Mouse (Mus musculus) MEL (cell line): ENCODE data around the gene Dpy19l3.

Experiments
- BHLHE40 ChIP-seq: IDR thresholded peaks from 2 replicates; pipeline ENCODE4 v1.6.1; 2012; ENCODE audit warnings: low read depth, mild to moderate bottlenecking, inconsistent platforms, low read length, improper control_type of control experiment, borderline replicate concordance
- RCOR1 ChIP-seq: IDR thresholded peaks from 2 replicates; pipeline ENCODE4 v1.6.1; 2012; ENCODE audit warnings: low read depth, mild to moderate bottlenecking, inconsistent platforms, low read length, improper control_type of control experiment
- SMC3 ChIP-seq: IDR thresholded peaks from 2 replicates; pipeline ENCODE4 v1.6.1; 2011; ENCODE audit warnings: low read depth, low read length, improper control_type of control experiment
- TAL1 ChIP-seq: IDR thresholded peaks from 2 replicates; pipeline ENCODE4 v1.6.1; 2012; ENCODE audit warnings: mild to moderate bottlenecking, inconsistent platforms, low read length, moderate library complexity, mixed read lengths
- USF1 ChIP-seq: IDR thresholded peaks from 2 replicates; pipeline ENCODE4 v1.6.1; 2014; ENCODE audit warnings: low read depth, mild to moderate bottlenecking, inconsistent platforms, low read length, improper control_type of control experiment, moderate library complexity
- ZNF384 ChIP-seq: IDR thresholded peaks from 2 replicates; pipeline ENCODE4 v1.6.1; 2012; ENCODE audit warnings: low read depth, mild to moderate bottlenecking, inconsistent platforms, low read length, improper control_type of control experiment

DNA sequence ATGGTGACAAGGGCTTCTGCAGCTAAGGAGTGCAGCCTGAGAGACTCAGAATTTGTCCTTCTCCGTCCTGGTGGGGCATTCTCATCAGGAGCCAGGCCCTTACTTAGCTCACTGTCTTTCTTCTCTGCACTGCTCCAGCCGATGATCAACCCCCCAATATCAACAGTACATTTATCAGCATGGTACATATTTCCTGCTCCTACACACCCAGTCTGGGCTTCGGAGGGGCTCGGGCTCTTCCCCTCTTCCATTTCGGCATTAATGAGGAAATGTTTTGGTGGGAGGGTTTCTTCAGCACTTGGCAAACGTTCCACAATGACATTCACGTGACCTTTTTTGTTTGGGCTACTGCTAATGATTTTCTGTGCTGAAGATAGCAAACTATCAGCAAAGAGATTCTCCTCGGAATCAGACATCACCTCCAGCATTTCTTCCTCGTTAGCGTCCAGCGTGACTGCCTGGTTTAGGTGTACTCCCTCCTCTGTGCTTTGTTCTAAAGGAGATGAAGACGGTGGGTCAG, 40.0 kb upstream of the Dpy19l3 start:
- TF ChIP-seq ZNF384 (no peak), SMC3 (no peak), RCOR1 (no peak; the same call in 1 of the 2 replicates), TAL1 (peak; percentile 79), USF1 (peak; percentile 88), BHLHE40 (peak; percentile 91)
